Mouse (Mus musculus) kidney, adult 2 months (tissue): ENCODE results near the gene F11r.

Source experiments
- CTCF ChIP-seq: fragments of 200-500 bp; conservative IDR thresholded peaks from 2 replicates; pipeline ENCODE4 v1.5.1; 2011; ENCODE audit warnings: low read depth, mild to moderate bottlenecking, control low read depth, low read length, moderate library complexity, mixed read lengths; ENCODE audit not compliant: insufficient read depth, insufficient read length
- POLR2A ChIP-seq: fragments of 200-500 bp; IDR thresholded peaks from one replicate; pipeline ENCODE4 v1.6.1; 2011; ENCODE audit warnings: low read depth, low read length, control low read depth

- TF ChIP-seq CTCF (no peak), POLR2A (no peak)
These were observed 36.7 kb downstream of the F11r start for GRCm38 (mm10) chr1:171473920-171474640.
